Mouse (Mus musculus): ENCODE measurements around the gene Cgn.
"Not testable (repeated sequence)": the region's sequence is repeated elsewhere in the genome, so short reads cannot be mapped to it uniquely, and the experiment has no call there.

DNA sequence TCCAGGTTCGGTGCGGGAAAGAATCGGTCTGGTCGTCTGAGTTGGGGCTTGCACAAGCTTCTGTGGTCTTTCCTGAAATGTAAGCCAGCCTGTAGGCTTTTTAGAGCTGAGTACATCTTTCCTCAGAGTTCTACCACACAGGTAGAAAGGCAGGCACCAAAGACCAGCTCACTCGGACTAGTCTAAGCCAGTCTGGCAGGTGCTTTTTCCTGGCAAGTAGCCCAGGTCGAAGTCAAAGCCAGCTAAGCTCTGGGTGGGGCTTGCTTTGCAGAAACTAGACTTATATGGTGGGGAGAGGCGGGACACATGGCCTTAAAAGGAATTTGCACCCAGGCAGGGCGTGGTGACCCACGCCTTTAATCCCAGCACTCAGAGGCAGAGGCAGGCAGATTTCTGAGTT, 27.9 kb downstream of the Cgn start:
- TF ChIP-seq CTCF (conservative IDR thresholded peaks at IDR 0.05; ENCODE audit: low read length); POU5F1 (IDR thresholded peaks at IDR 0.05; ENCODE audit: borderline replicate concordance, low read length); NANOG (IDR thresholded peaks at IDR 0.05; ENCODE audit: borderline replicate concordance, low read length): not testable (repeated sequence)
